Mouse (Mus musculus) ovary, postnatal 14 days (tissue): ENCODE data around the gene Tpcn2.

ENCODE experiments used
- DNase-seq: peaks from one replicate; pipeline ENCODE4 v3.0.0; 2022; ENCODE audit warnings: low spot score

Tpcn2 gene

GRCm38 (mm10) chr7:145283487-145284187, at the start of gene Tpcn2:
TSS of gene Tpcn2 (minus strand) at chr7:145284011.
- peak; percentile 84 for DNase-seq

GRCm38 (mm10) chr7:145332376-145333041, 48.7 kb upstream of the Tpcn2 start:
- DNase-seq, result no peak

DNA sequence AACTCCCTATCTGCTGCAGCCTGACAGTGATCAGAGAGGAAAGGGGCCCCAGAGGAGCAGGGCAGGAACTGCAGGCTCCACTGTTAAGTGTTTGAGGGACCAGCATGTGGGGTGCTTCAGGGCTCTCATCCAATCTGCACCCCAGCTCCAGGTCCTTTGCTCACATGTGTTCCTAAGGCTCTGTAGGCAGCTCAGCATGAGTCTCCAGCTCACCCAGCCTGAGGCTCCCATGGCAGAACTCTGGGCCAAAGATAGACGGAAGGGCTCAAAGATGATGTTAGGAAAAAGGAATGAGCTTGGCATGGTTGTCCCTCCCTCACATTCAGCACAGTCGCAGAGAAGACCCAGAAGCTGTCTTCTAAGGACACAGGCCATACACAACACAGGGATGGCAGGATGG, 46.8 kb upstream of the Tpcn2 start:
- no peak for DNase-seq

GRCm38 (mm10) chr7:145329982-145330381, 46.2 kb upstream of the Tpcn2 start:
- no peak for DNase-seq

DNA sequence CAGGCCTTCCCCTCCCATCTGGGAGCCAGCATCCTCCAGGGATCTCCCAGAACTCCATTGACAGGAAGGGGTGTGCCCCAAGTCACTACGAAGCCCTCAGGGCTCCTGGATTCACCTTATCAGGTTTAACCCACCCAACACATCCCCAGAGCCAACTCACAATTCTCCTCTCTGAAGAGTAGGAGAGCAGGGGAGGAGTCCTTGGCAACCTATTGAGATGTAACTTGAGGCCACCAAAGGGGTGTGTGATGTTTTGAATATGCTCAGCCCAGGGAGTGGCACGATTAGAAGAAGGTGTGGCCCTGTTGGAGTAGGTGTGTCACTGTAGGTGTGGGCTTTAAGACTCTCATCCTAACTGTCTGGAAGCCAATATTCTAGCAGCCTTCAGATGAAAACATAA, 41.9 kb upstream of the Tpcn2 start:
- no peak for DNase-seq

DNA sequence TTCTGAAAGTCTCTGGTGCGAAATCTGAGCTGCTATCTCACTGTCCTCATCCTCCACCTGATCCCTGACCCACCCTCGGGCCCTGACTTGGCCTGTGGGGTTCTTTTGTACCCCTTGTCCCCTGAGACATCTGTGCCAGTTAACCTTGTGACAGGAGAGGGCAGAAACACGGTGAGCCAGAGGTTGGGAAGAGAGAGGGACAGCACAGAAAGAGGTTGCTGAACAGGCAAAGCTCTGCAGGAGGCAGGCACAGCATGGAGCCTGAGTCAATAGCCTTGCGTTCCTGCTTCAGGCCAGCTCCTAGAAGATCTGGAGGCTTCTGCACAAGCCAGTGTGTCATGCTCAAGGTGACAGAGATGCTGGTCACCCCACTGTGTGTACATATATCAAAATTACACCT, 39.8 kb upstream of the Tpcn2 start:
- no peak for DNase-seq

- DNase-seq, result no peak
These were observed 35.7 kb upstream of the Tpcn2 start for GRCm38 (mm10) chr7:145319481-145319880.

DNA sequence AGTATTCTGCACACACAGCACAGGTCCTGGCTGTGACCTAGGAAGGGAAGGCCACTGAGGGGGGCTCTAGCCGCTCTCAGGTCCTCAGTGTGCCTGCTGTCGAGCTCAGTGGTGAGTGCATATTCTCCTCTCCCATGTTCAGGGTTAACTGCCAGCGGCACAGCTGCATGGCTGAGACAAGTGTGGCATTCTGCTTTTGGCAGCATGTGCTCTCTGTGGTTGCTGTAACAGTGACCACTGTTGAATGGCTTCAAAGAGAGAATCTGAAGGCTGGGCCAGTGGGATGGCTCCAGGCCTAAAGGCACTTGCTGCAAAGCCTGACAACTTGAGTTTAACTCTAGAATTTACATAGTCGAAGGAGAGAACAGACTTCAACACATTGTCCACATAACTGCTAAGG, 33.7 kb upstream of the Tpcn2 start:
- no peak for DNase-seq

GRCm38 (mm10) chr7:145314785-145315411, 31.1 kb upstream of the Tpcn2 start, which contains the start of gene Mrgprd:
TSS of gene Mrgprd (plus strand) at chr7:145314835.
- no peak for DNase-seq

DNA sequence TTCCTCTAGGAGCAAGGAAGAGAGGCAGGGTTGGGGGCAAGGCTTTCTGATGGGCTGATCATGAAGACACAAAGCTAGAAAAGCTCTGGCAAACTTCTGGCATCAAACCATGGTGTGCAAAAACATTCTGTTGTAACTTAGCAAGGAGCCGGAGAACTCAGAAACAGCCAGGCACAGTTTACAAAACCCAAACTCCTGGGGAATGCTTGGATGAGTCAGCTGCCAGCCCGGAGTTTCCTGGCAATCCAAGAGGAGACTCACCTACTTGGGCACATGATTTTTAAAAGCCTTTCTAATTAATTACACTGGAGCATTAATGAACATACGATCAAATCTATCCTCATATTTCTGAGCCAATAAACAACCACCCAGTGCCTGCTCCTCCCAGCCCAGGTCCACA, 28.3 kb upstream of the Tpcn2 start:
- no peak for DNase-seq

GRCm38 (mm10) chr7:145310526-145310925, 26.7 kb upstream of the Tpcn2 start:
- no peak for DNase-seq

DNA sequence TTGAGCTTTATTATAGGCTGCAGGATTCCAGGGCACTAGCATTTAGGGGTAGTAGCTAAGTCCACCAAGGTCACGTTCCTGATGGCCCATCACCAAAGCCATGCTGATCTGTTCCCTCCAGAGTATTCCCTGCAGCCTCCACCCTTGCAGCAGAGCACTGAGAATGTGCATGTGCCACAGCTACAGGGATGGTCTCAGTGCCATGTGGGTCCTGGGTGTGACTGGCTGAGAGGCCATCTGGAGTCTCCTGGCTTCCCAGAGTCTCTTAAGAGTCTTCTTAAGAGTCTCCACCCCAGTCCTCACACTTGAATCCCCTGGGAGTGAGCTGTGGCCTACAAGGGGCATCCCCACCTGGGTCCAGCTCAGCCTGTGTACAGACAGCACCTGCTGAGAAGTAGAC, 26.1 kb upstream of the Tpcn2 start:
- no peak for DNase-seq

DNA sequence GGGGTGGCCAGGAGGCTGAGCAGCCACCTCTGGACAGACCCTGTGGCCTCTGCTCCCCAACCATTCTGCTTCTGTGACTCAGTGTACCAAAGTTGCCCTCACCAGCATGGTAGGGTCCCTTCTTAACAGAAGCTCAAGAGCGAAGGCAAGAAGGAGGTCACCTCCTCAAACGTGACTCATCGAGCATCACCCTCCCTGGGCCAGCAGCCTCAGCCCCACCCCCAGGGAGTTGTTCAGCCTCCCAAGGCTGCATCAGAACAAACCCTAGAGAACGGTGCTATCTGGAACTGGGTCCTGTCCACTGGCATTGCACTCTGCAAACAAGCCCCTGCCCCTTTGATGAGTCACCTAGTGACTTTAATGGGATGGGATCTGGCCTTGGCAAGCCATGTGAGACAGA, 25.1 kb upstream of the Tpcn2 start:
- DNase-seq, result no peak

DNA sequence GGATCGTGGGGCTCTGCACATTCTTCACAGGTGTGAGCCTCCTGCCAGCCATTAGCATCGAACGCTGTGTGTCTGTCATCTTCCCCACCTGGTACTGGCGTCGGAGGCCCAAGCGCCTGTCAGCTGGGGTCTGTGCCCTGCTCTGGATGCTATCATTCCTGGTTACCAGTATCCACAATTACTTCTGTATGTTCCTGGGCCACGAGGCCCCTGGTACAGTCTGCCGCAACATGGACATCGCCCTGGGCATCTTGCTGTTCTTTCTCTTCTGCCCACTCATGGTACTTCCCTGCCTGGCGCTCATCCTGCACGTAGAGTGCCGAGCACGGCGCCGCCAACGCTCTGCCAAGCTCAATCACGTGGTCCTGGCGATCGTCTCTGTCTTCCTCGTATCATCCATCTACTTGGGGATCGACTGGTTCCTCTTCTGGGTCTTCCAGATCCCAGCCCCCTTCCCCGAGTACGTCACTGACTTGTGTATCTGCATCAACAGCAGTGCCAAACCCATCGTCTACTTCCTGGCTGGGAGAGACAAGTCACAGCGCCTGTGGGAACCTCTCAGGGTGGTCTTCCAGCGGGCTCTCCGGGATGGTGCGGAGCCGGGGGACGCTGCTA, 24.4 kb upstream of the Tpcn2 start:
- DNase-seq, result no peak

DNA sequence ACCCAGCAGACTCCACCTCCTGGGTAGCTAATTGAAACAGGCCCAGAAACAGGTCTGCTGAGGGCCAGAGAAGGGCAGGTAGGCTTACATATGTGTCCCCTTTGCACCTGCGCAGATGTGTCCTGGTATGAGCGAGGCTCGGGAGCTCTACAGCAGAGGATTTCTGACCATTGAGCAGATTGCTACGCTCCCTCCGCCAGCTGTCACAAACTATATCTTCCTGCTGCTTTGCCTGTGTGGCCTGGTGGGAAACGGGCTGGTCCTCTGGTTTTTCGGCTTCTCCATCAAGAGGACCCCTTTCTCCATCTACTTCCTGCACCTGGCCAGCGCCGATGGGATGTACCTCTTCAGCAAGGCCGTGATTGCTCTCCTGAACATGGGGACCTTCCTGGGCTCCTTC, 23.8 kb upstream of the Tpcn2 start:
- DNase-seq, result no peak

GRCm38 (mm10) chr7:145304153-145304552, 20.3 kb upstream of the Tpcn2 start:
- DNase-seq, result no peak

GRCm38 (mm10) chr7:145302488-145303285, 18.9 kb upstream of the Tpcn2 start:
- peak; percentile 49 for DNase-seq

- no peak for DNase-seq
These were observed 17.7 kb upstream of the Tpcn2 start for GRCm38 (mm10) chr7:145301341-145302005.

DNA sequence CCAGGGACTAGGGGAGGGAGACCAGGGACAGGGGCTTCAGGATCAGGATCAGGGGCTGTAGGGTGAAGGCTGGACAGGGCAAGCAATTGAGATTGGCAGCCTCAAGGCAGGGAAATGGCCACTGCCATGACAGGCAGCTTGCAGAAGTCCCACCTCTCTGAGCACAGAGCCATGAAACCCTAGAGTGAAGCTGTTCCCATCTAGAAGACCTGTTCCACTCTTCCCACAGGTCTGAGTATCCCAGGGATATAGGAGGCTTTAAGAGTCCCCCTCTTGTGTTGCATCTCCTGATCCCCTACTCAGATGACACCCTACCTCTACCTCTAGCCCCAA, 17.2 kb upstream of the Tpcn2 start:
- DNase-seq, result no peak

DNA sequence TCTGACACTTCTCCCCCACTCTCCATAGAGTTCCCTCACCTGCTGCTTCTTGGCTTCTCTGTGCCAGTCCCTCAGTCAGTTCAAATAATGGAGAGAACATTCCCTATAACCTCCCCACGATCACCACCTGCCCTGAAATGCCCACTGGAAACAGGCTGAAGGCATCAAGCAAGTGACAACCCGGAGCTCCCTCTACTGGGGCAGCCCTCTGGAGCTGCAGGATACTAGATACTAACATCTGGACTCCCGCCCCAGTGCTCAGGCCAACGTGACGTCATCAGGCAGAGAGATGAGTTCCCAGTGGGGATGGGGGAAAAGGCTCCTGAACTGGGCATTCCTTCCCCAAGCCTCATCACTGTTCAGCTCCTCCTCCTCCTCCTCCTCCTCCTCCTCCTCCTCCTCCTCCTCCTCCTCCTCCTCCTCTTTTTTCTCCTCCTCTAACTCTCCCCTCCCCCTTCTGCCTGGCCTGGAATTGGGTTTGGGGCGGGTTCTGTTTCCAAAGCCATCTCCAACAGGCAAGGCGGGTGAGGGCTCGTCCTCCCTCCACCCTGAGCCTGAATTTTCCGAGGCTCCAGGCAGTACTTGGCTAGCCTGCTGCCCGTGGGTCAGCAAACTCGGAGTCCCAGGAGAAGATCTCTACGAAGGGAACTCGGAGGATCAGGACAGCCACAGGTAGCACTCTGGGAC, 16.7 kb upstream of the Tpcn2 start, which contains the start of gene Mrgprf:
Mrgprf (plus strand) TSS at position 508 of the 687 bp plus-strand sequence.
- peak; percentile 56 for DNase-seq
